Mouse (Mus musculus): Measurements from ENCODE around the gene Trip6.

Gene Trip6

DNA sequence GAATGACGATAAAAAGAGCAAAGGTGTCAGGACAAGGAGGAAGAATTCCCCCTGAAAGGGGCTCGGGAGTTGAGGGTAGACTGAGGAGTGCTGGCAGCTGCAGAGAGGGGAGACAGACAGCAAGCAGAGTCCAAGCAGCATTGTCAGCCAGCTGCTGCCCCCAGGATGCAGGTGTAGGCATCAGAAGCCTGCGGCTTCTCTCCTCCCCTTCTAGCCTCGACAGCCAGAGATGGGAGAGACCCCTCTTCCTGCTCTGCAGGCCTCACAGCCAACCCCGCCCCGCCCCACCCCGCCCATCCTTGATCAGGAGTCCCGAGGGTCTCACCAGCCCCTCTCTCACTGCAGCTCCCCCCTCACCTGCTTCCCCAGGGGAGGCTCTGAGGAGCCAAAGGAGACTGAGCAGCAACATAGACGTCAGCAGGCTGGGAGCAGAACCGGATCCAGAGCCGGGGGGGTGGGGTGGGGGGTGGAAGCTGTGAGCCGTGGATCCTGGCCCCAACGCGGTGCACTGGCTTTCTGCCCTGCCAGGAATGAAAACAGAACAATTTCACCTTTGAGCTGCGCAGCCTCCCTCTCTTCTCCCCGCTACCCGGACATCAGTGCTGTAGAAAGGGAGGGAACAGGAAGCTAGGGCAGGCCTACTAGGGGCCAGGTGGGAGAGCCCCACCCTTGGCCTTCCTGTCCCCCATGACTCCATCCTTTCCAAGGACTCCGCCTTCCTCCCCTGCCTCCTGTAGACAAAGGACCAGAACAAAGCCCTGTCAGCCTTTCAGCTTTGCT lies 45.9 kb downstream of the Trip6 start:
- no peak for DNase-seq (ENCODE audit: extremely low spot score, low spot score)

DNA sequence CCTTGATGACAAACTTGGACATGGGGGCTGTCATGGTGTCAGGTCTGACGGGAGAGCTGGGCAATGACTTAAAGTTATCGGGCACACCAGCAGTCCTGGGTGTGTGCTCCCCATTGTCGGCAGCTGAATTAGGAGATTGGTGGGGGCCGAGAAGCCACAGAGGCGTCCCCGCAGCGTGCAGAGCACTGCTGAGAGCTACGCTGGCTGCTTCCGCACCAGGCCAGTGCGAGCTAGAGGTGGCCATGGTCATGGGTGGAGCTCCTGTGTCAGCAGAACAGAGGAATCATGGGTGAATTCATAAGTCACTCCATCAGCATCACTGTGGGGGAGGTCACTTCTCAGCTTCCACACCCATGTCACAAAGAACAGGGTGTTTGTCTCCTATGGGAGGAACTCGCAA lies 49.4 kb downstream of the Trip6 start:
- no peak for DNase-seq (ENCODE audit: extremely low spot score, low spot score)

DNA sequence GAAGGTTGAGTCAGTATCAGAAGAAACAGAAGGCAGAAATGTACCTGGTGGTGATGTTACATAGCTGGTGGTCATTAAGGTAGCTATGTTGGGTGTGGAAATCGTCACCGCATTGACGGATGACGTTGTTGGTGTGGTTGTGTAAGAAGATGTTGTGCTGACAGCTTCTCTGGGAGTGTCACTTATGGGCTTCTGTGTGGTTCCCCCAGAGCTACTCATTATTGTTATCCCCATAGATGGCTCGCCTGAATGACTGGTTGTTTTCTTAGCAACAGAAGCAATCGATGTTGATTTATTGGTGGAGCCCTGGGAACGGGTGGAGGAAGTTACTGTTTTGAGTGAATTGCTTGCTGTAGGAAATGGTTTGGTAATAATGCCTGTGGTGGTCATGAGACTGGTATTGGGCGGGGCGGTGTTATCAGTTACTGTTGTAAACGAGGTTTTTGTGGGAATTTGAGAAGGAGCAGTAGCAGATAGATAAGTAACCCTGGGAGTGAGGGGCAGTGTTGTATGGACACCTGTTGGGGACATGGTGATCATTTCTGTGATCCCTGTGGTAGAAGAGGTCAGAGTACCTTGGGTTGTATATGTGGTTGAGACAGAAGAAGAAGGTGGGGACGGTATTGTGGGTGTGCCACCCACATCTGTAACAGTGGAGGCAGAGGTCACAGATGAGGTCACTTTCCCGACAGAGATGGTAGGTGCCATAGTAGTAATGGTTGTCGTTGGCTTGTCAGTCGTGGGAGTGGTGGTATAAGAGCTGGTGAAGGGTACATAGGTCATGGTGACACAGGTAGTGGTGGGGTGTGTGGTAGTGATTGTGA lies 50.1 kb downstream of the Trip6 start:
- DNase-seq (ENCODE audit: extremely low spot score, low spot score): no peak
